Mouse (Mus musculus): ENCODE measurements at regions not wholly inside any gene's neighbourhood (a gene's known extent, or its start where the extent isn't known, plus 50 kb on each side); places are given as distances from the start of the nearest gene placed in this dataset.
"Not testable (repeated sequence)": the region's sequence is repeated elsewhere in the genome, so short reads cannot be mapped to it uniquely, and the experiment has no call there.

GRCm38 (mm10) chr14:53267693-53268092 is 772.1 kb upstream of the Olfr1507 start:
- not testable (repeated sequence) for TF ChIP-seq CTCF (IDR thresholded peaks at IDR 0.05; ENCODE audit: low read depth, low read length); POLR2A (IDR thresholded peaks at IDR 0.05; ENCODE audit: insufficient read depth, low read length)
